Mouse (Mus musculus) midbrain, embryonic 13.5 days (tissue): ENCODE measurements at regions not wholly inside any gene's neighbourhood (a gene's known extent, or its start where the extent isn't known, plus 50 kb on each side); places are given as distances from the start of the nearest gene placed in this dataset.

Experiments
- ATAC-seq: fragments of 200-750 bp; cut with Nextera tagmentation; 2 replicates; pipeline ENCODE4 v1.8.0; 2017; ENCODE audit warnings: mild to moderate bottlenecking, moderate TSS enrichment, moderate library complexity
- H3K27ac ChIP-seq: fragments of 300-500 bp; sonication (generic); 2 replicates; pipeline ENCODE4 v1.5.1; 2015; ENCODE audit warnings: inconsistent platforms, mild to moderate bottlenecking, moderate library complexity
- H3K27me3 ChIP-seq: fragments of 300-500 bp; sonication (generic); 2 replicates; pipeline ENCODE4 v1.6.1; 2015; ENCODE audit warnings: mild to moderate bottlenecking, inconsistent platforms
- H3K36me3 ChIP-seq: fragments of 300-500 bp; sonication (generic); 2 replicates; pipeline ENCODE4 v1.6.1; 2015; ENCODE audit warnings: mild to moderate bottlenecking, inconsistent platforms
- H3K4me1 ChIP-seq: fragments of 300-500 bp; sonication (generic); replicated peaks from 2 replicates; pipeline ENCODE4 v1.6.1; 2015; ENCODE audit warnings: inconsistent platforms
- H3K4me2 ChIP-seq: fragments of 300-500 bp; sonication (generic); replicated peaks from 2 replicates; pipeline ENCODE4 v1.6.1; 2015; ENCODE audit warnings: moderate library complexity, mild to moderate bottlenecking, inconsistent platforms
- H3K4me3 ChIP-seq: fragments of 300-500 bp; sonication (generic); replicated peaks from 2 replicates; pipeline ENCODE4 v1.5.1; 2015; ENCODE audit warnings: mild to moderate bottlenecking, inconsistent platforms
- H3K9ac ChIP-seq: fragments of 300-500 bp; sonication (generic); replicated peaks from 2 replicates; pipeline ENCODE4 v1.6.1; 2015; ENCODE audit warnings: mild to moderate bottlenecking, inconsistent platforms
- H3K9me3 ChIP-seq: fragments of 300-500 bp; sonication (generic); 2 replicates; pipeline ENCODE4 v1.6.1; 2016; ENCODE audit warnings: mild to moderate bottlenecking, inconsistent platforms
- WGBS: fragments of 180-500 bp; shearing (Covaris S2); methylation state at CpG from one replicate; pipeline ENCODE4 v1.1.7; 2015; 5-methylcytosine and 5-hydroxymethylcytosine counted together

DNA sequence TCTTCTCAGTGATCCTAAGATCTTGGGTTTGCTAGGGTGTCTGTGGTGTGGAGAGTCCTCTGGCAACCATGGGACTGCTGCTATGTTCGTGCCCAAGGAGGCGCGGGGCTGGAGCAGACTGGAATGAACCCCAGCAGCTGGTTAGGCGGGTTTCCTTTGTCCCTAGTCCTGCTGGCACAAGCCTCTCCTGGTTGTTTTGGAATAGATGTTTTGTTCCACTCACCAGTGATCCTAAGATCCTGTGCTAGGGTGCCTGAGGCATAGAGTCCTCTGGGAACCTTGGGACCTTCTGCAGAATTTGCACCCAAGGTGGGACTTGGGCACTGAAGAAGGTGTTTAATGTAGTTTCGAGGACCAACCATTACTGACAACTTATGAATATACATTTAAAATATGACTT, 1205.9 kb upstream of the Gm8797 start:
- Histone ChIP-seq H3K27ac (no peak overlapping the region), H3K4me1 (peaks cover 7% of the 10 kb centered on the region), H3K9ac (no peak overlapping the region), H3K4me2 (no peak overlapping the region), H3K27me3 (no peaks in the 10 kb centered on the region), H3K4me3 (no peak overlapping the region), H3K36me3 (no peaks in the 10 kb centered on the region), H3K9me3 (no peaks in the 10 kb centered on the region)
- ATAC-seq: peak; percentile 50; the same call in 1 of the 2 replicates
- WGBS: 77% methylated on average over 5 of the region's 5 CpGs

GRCm38 (mm10) chr3:4546103-4546833, 1204.3 kb upstream of the Gm8797 start:
- H3K4me3 ChIP-seq: no peak overlapping the region
- no peaks in the 10 kb centered on the region for H3K36me3 ChIP-seq
- no peaks in the 10 kb centered on the region for H3K27me3 ChIP-seq
- H3K9me3 ChIP-seq: no peaks in the 10 kb centered on the region
- H3K4me1 ChIP-seq: peaks cover 7% of the 10 kb centered on the region
- no peak overlapping the region for H3K4me2 ChIP-seq
- ATAC-seq: peak; percentile 91
- 30% methylated on average over 3 of the region's 3 CpGs for WGBS
- no peak overlapping the region; the same call in 1 of the 2 replicates for H3K27ac ChIP-seq
- no peak overlapping the region for H3K9ac ChIP-seq

- Histone ChIP-seq H3K27ac (no peak overlapping the region), H3K4me2 (no peak overlapping the region), H3K9me3 (no peaks in the 10 kb centered on the region), H3K36me3 (no peaks in the 10 kb centered on the region), H3K27me3 (no peaks in the 10 kb centered on the region), H3K4me3 (no peak overlapping the region), H3K4me1 (no peaks in the 10 kb centered on the region), H3K9ac (no peak overlapping the region)
- WGBS: 80% methylated on average over 1 of the region's 1 CpGs
- ATAC-seq: no peak
These were observed 1189.9 kb upstream of the Gm8797 start for GRCm38 (mm10) chr3:4560664-4561063.

DNA sequence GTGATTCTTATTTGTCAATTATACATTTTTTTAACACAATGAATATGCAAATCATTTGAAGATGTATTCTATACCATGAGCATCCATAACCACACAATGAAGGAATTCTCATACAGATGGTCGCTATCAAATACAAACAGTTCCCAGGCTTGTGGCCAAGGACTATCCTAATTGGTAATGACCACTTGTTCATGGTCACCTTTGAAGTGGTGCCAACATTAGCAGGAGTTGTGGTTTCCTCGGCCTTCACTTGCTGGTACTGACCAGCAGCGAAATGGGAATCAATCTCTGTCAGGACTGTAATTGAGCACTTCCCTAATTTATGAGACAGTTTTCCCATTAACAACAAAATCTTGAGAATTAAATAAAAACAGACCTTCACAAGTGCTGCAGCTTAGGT, 1168.1 kb upstream of the Gm8797 start:
- Histone ChIP-seq H3K27ac (no peak overlapping the region), H3K9ac (no peak overlapping the region), H3K4me2 (no peak overlapping the region), H3K4me1 (no peaks in the 10 kb centered on the region), H3K4me3 (no peak overlapping the region), H3K9me3 (no peaks in the 10 kb centered on the region), H3K36me3 (no peaks in the 10 kb centered on the region), H3K27me3 (no peaks in the 10 kb centered on the region)
- ATAC-seq: no peak
- WGBS: 95% methylated on average over 3 of the region's 3 CpGs

- Histone ChIP-seq H3K4me3 (no peak overlapping the region), H3K4me1 (no peaks in the 10 kb centered on the region), H3K9ac (no peak overlapping the region), H3K9me3 (no peaks in the 10 kb centered on the region), H3K4me2 (no peak overlapping the region), H3K27ac (no peak overlapping the region), H3K27me3 (no peaks in the 10 kb centered on the region), H3K36me3 (no peaks in the 10 kb centered on the region)
- ATAC-seq: no peak
These were observed 1156.6 kb upstream of the Gm8797 start for GRCm38 (mm10) chr3:4593977-4594523.

- no peaks in the 10 kb centered on the region for H3K36me3 ChIP-seq
- ATAC-seq: no peak
- H3K4me2 ChIP-seq: no peak overlapping the region
- no peak overlapping the region for H3K9ac ChIP-seq
- H3K4me3 ChIP-seq: no peak overlapping the region
- H3K27me3 ChIP-seq: no peaks in the 10 kb centered on the region
- H3K9me3 ChIP-seq: no peaks in the 10 kb centered on the region
- H3K27ac ChIP-seq: no peak overlapping the region
- 89% methylated on average over 4 of the region's 4 CpGs for WGBS
- no peaks in the 10 kb centered on the region for H3K4me1 ChIP-seq
These were observed 1156.1 kb upstream of the Gm8797 start for GRCm38 (mm10) chr3:4594541-4594940.
